Mouse (Mus musculus) T-helper 2 cell (primary cell): ENCODE data around the gene Olfr1259.
"Not testable (repeated sequence)": the region's sequence is repeated elsewhere in the genome, so short reads cannot be mapped to it uniquely, and the experiment has no call there.

Experiments
- in situ Hi-C: fragments of 300-600 bp; cut with MboI, MseI; formaldehyde crosslinking; loops from one replicate; pipeline ENCODE4 v1.15.1; 2025; ENCODE audit warnings: high pct_unique_total_duplicates

Olfr1259 gene

DNA sequence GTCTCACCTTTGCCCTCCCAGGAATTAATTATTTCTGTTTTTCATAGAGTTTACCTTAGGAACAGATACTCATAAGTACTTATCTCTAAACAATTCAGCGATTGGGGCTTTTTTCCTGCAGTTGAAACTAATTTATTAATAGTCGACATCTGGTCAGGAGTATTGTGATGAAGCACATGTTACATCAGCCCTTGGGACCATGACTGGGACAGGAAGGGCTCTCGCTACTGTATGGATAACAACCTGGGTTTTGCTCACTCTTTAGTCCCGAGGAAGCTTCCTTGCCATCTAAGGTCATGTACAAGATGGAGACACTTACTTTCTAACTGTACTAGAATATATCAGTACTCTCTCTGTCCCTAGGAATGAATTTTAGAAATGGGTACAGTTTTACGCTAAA, at the start of gene Olfr1259:
Gene Olfr1259, minus strand, starts transcription at position 101 of the 400 bp plus-strand sequence.
- in situ Hi-C loops = no loop called here

DNA sequence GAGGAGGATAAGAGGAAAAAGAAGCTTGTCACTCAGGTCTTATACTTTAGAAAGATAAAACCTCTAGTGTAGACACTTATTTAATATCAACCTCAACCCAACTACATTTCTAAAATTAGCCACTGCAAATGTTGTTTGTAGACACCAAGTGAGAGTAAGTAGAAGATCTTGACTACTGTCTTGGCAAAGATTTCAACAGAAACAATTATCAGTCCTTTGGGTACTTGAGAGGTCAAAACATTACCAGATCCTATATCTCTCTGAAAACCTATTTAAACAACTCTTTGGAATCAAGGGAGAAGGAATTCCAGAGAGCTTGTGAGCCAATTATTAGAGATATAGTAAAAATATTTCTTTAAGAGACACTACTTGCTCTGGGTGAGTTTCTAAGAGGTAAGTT, 42.5 kb upstream of the Olfr1259 start, which contains the start of gene Olfr1261:
Gene Olfr1261, plus strand, starts transcription at position 301 of the 400 bp plus-strand sequence.
- in situ Hi-C loops = no loop called here

DNA sequence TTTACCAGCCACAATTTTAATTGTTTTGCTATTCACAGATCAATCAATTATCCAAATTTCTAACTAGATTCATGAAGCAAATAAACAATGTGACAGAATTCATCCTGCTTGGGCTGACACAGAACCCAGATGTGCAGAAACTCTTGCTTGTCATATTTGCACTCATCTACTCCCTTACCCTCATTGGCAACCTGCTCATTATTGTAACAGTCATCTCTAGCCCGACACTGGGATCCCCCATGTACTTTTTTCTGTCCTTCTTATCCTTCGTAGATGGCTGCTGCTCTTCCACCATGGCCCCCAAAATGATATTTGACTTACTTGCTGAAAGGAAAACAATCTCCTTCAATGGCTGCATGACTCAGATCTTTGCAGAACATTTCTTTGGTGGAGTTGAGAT, 29.2 kb upstream of the Olfr1259 start:
- in situ Hi-C loops = no loop called here

DNA sequence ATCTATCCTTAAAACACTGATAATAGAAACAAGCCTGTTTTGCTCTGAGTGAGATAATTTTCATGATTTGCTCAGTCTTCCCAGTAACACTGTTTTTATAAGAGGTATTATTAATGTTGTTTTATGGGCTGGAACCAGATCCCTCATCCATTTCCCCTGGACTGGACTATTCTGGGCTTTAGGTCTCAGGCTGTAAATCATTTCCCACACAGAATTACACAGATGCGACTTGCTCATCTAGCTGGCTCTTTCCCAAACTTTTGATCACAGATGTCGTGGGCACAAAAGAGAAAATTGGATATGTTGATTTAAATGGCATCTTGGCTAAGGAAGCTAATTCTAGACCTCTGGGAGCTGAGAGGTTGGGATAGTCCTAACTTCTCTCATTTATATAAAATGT, 25.7 kb upstream of the Olfr1259 start, which contains the start of gene Olfr1260:
Gene Olfr1260, plus strand, starts transcription at position 157 of the 400 bp plus-strand sequence.
- in situ Hi-C loops = no loop called here

DNA sequence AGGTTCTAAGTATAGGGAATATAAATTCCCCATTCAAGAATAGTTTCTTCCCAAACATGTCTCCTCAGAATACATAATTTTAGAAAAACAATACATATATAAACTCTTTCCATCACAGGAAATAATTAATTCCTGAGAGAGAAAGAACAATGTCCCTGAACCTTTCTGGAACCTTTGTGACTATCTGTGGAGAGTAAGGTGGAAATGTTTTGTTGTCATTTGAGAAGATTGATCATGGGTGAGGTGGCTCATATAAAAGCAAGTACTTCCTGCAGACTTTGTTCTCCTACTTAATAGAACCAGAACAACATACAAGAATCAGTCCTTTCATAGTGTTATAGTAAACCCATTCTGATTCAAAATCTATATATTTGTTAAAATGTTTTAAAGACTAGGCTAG, 21.5 kb downstream of the Olfr1259 start, which contains the start of gene Olfr1258:
Gene Olfr1258, plus strand, starts transcription at position 301 of the 400 bp plus-strand sequence.
- in situ Hi-C loops = no loop called here

DNA sequence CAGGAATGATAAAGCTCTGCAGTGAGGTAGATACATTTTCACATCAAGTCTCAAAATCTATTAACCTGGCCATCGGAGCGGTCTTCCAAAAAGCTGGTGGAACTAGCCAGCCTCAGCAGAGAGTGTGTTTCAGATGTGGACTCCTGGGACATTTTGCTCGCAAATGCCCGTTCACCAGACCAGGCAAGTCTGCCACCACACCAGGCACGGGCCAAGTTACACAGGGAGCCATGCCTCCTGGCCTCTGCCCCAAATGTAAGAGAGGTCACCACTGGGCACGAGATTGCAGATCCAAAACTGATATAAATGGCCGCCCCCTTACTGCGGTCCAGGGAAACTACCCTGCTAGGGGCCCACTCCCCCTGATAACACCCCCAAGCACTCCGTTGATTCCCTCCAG, 35.8 kb downstream of the Olfr1259 start:
- in situ Hi-C loops = not testable (repeated sequence)
